Mouse (Mus musculus) liver, embryonic 15.5 days (tissue): ENCODE measurements around the gene Scaper. TPM values are rescaled to one million over a fixed set of nuclear protein-coding genes. Genes with fewer than 3 reads are reported as not detected.

Experiments used
- ATAC-seq: fragments of 200-750 bp; cut with Nextera tagmentation; 2 replicates; pipeline ENCODE4 v1.8.0; 2017; ENCODE audit warnings: moderate number of reproducible peaks, mild to moderate bottlenecking, moderate library complexity; ENCODE audit not compliant: insufficient read depth
- H3K27ac ChIP-seq: fragments of 300-500 bp; sonication (generic); replicated peaks from 2 replicates; pipeline ENCODE4 v1.5.1; 2015; ENCODE audit warnings: mild to moderate bottlenecking, inconsistent platforms
- H3K27me3 ChIP-seq: fragments of 300-500 bp; sonication (generic); 2 replicates; pipeline ENCODE4 v1.6.1; 2015; ENCODE audit warnings: mild to moderate bottlenecking, inconsistent platforms
- H3K36me3 ChIP-seq: fragments of 300-500 bp; sonication (generic); replicated peaks from 2 replicates; pipeline ENCODE4 v1.6.1; 2015; ENCODE audit warnings: moderate library complexity, mild to moderate bottlenecking, inconsistent platforms
- H3K4me1 ChIP-seq: fragments of 300-500 bp; sonication (generic); replicated peaks from 2 replicates; pipeline ENCODE4 v1.6.1; 2015; ENCODE audit warnings: inconsistent platforms
- H3K4me2 ChIP-seq: fragments of 300-500 bp; sonication (generic); 2 replicates; pipeline ENCODE4 v1.6.1; 2015; ENCODE audit warnings: moderate library complexity, mild to moderate bottlenecking, inconsistent platforms
- H3K4me3 ChIP-seq: fragments of 300-500 bp; sonication (generic); replicated peaks from 2 replicates; pipeline ENCODE4 v1.5.1; 2015; ENCODE audit warnings: mild to moderate bottlenecking, inconsistent platforms
- H3K9ac ChIP-seq: fragments of 300-500 bp; sonication (generic); 2 replicates; pipeline ENCODE4 v1.6.1; 2015; ENCODE audit warnings: moderate library complexity, mild to moderate bottlenecking, inconsistent platforms
- H3K9me3 ChIP-seq: fragments of 300-500 bp; sonication (generic); replicated peaks from 2 replicates; pipeline ENCODE4 v1.6.1; 2016; ENCODE audit warnings: inconsistent platforms
- WGBS: fragments of 180-500 bp; shearing (Covaris S2); methylation state at CpG from one replicate; pipeline ENCODE4 v1.1.7; 2015; ENCODE audit warnings: mixed read lengths; ENCODE audit not compliant: insufficient replicate concordance; 5-methylcytosine and 5-hydroxymethylcytosine counted together
- polyA plus RNA-seq: library from polyadenylated mRNA; unstranded; fragments of >200 nt; fragmentation: Nextera tagmentation; extraction: Ambion mirVana; gene quantifications from 2 replicates; pipeline ENCODE4 v1.2.1, GENCODE M21; 2015

The Scaper gene
- polyA plus RNA-seq, 1 experiment from 2014 or later: 2.0 TPM

- H3K9ac ChIP-seq: no peak overlapping the region
- no peak overlapping the region for H3K27ac ChIP-seq
- no peaks in the 10 kb centered on the region for H3K36me3 ChIP-seq
- WGBS: 66% methylated on average over 3 of the region's 4 CpGs
- peaks cover 3% of the 10 kb centered on the region; the same call in 1 of the 2 replicates for H3K4me1 ChIP-seq
- H3K9me3 ChIP-seq: no peaks in the 10 kb centered on the region
- H3K27me3 ChIP-seq: no peaks in the 10 kb centered on the region
- no peak overlapping the region for H3K4me3 ChIP-seq
- no peak for ATAC-seq
- no peak overlapping the region for H3K4me2 ChIP-seq
Observed at GRCm38 (mm10) chr9:55900531-55900930, 37.4 kb downstream of the Scaper start.

- no peaks in the 10 kb centered on the region for H3K27me3 ChIP-seq
- H3K9ac ChIP-seq: no peak overlapping the region
- 68% methylated on average over 1 of the region's 1 CpGs for WGBS
- H3K4me2 ChIP-seq: no peak overlapping the region
- no peaks in the 10 kb centered on the region for H3K9me3 ChIP-seq
- no peak overlapping the region for H3K27ac ChIP-seq
- no peak for ATAC-seq
- no peak overlapping the region for H3K4me3 ChIP-seq
- H3K36me3 ChIP-seq: no peaks in the 10 kb centered on the region
- no peaks in the 10 kb centered on the region for H3K4me1 ChIP-seq
Observed at GRCm38 (mm10) chr9:55878066-55878465, 59.9 kb downstream of the Scaper start.

GRCm38 (mm10) chr9:55789442-55789841 is 148.5 kb downstream of the Scaper start:
- Histone ChIP-seq H3K4me2 (no peak overlapping the region), H3K9me3 (no peaks in the 10 kb centered on the region), H3K4me3 (no peak overlapping the region), H3K9ac (no peak overlapping the region), H3K27ac (no peak overlapping the region), H3K36me3 (no peaks in the 10 kb centered on the region), H3K4me1 (no peaks in the 10 kb centered on the region), H3K27me3 (no peaks in the 10 kb centered on the region)
- WGBS: 66% methylated on average over 8 of the region's 8 CpGs
- ATAC-seq: no peak

- Histone ChIP-seq H3K4me3 (no peak overlapping the region), H3K27ac (no peak overlapping the region), H3K4me2 (no peak overlapping the region), H3K9ac (no peak overlapping the region), H3K36me3 (no peaks in the 10 kb centered on the region), H3K27me3 (no peaks in the 10 kb centered on the region), H3K4me1 (no peaks in the 10 kb centered on the region), H3K9me3 (no peaks in the 10 kb centered on the region)
- WGBS: 60% methylated on average over 4 of the region's 4 CpGs
- ATAC-seq: no peak
Observed at GRCm38 (mm10) chr9:55712016-55712415, 225.9 kb downstream of the Scaper start.

GRCm38 (mm10) chr9:55710553-55710952 is 227.4 kb downstream of the Scaper start:
- H3K27ac ChIP-seq: no peak overlapping the region

GRCm38 (mm10) chr9:55706603-55707002 is 231.3 kb downstream of the Scaper start:
- Histone ChIP-seq H3K4me3 (no peak overlapping the region), H3K4me2 (no peak overlapping the region), H3K4me1 (no peaks in the 10 kb centered on the region), H3K27me3 (no peaks in the 10 kb centered on the region), H3K9ac (no peak overlapping the region), H3K9me3 (no peaks in the 10 kb centered on the region), H3K27ac (no peak overlapping the region), H3K36me3 (no peaks in the 10 kb centered on the region)
- 49% methylated on average over 3 of the region's 3 CpGs for WGBS
- ATAC-seq: no peak

More at GRCm38 (mm10) chr9:55710553-55710952, 227.4 kb downstream of the Scaper start:
- no peaks in the 10 kb centered on the region for H3K4me1 ChIP-seq
- H3K27me3 ChIP-seq: no peaks in the 10 kb centered on the region
- WGBS: 63% methylated on average over 5 of the region's 5 CpGs
- no peak for ATAC-seq
- no peaks in the 10 kb centered on the region for H3K36me3 ChIP-seq
- no peak overlapping the region for H3K4me2 ChIP-seq
- H3K9ac ChIP-seq: no peak overlapping the region
- H3K4me3 ChIP-seq: no peak overlapping the region
- no peaks in the 10 kb centered on the region for H3K9me3 ChIP-seq

- Histone ChIP-seq H3K4me2 (no peak overlapping the region), H3K36me3 (no peaks in the 10 kb centered on the region), H3K9me3 (no peaks in the 10 kb centered on the region), H3K4me3 (no peak overlapping the region), H3K27ac (no peak overlapping the region), H3K27me3 (no peaks in the 10 kb centered on the region), H3K4me1 (no peaks in the 10 kb centered on the region), H3K9ac (no peak overlapping the region)
- ATAC-seq: no peak
- 35% methylated on average over 1 of the region's 1 CpGs for WGBS
Observed at GRCm38 (mm10) chr9:55695307-55695706, 242.6 kb downstream of the Scaper start.

- H3K4me2 ChIP-seq: no peak overlapping the region
- no peak overlapping the region for H3K9ac ChIP-seq
- H3K4me1 ChIP-seq: no peaks in the 10 kb centered on the region
- H3K27ac ChIP-seq: no peak overlapping the region
- H3K36me3 ChIP-seq: no peaks in the 10 kb centered on the region
- no peak for ATAC-seq
- H3K4me3 ChIP-seq: no peak overlapping the region
- no peaks in the 10 kb centered on the region for H3K27me3 ChIP-seq
- no peaks in the 10 kb centered on the region for H3K9me3 ChIP-seq
Observed at GRCm38 (mm10) chr9:55677099-55677498, 260.8 kb downstream of the Scaper start.

- Histone ChIP-seq H3K4me1 (no peaks in the 10 kb centered on the region), H3K27me3 (no peaks in the 10 kb centered on the region), H3K27ac (no peak overlapping the region), H3K9me3 (no peaks in the 10 kb centered on the region), H3K36me3 (no peaks in the 10 kb centered on the region), H3K4me2 (no peak overlapping the region), H3K9ac (no peak overlapping the region), H3K4me3 (no peak overlapping the region)
- 56% methylated on average over 2 of the region's 2 CpGs for WGBS
- no peak for ATAC-seq
Observed at GRCm38 (mm10) chr9:55646444-55646843, 291.5 kb downstream of the Scaper start.

- Histone ChIP-seq H3K9ac (no peak overlapping the region), H3K9me3 (no peaks in the 10 kb centered on the region), H3K36me3 (no peaks in the 10 kb centered on the region), H3K27me3 (no peaks in the 10 kb centered on the region), H3K4me1 (no peaks in the 10 kb centered on the region), H3K4me2 (no peak overlapping the region), H3K4me3 (no peak overlapping the region), H3K27ac (no peak overlapping the region)
- no peak for ATAC-seq
- WGBS: 38% methylated on average over 5 of the region's 5 CpGs
Observed at GRCm38 (mm10) chr9:55626990-55627389, 310.9 kb downstream of the Scaper start.

GRCm38 (mm10) chr9:55614711-55615110 is 323.2 kb downstream of the Scaper start:
- ATAC-seq: no peak
- Histone ChIP-seq H3K9me3 (no peaks in the 10 kb centered on the region), H3K36me3 (no peaks in the 10 kb centered on the region), H3K4me1 (no peaks in the 10 kb centered on the region), H3K27me3 (no peaks in the 10 kb centered on the region), H3K27ac (no peak overlapping the region), H3K4me2 (no peak overlapping the region), H3K9ac (no peak overlapping the region), H3K4me3 (no peak overlapping the region)
- 59% methylated on average over 3 of the region's 3 CpGs for WGBS

GRCm38 (mm10) chr9:55609751-55610150 is 328.2 kb downstream of the Scaper start:
- Histone ChIP-seq H3K36me3 (no peaks in the 10 kb centered on the region), H3K4me1 (no peaks in the 10 kb centered on the region), H3K27ac (no peak overlapping the region), H3K27me3 (no peaks in the 10 kb centered on the region), H3K4me3 (no peak overlapping the region), H3K9ac (no peak overlapping the region), H3K9me3 (no peaks in the 10 kb centered on the region), H3K4me2 (no peak overlapping the region)
- no peak for ATAC-seq
- 18% methylated on average over 4 of the region's 4 CpGs for WGBS
